Mouse (Mus musculus): Measurements from ENCODE around the gene Gpr137. TPM values are rescaled to one million over a fixed set of nuclear protein-coding genes. Genes with fewer than 3 reads are reported as not detected.
"Not testable (repeated sequence)": the region's sequence is repeated elsewhere in the genome, so short reads cannot be mapped to it uniquely, and the experiment has no call there.

The Gpr137 gene
- polyA plus RNA-seq, 1 experiment from 2014 or later = 24.7 TPM

- no peaks in the 10 kb centered on the region for H3K9me3 ChIP-seq (ENCODE audit: control insufficient read depth, low read length)
- H3K27ac ChIP-seq (replicated peaks) = 0 out of 2 replicates have a peak overlapping the region, but pooled peaks have one; percentile 18
- H3K36me3 ChIP-seq (ENCODE audit: control insufficient read depth, insufficient read depth, low read length) = peaks cover 15% of the 10 kb centered on the region
- H3K9ac ChIP-seq (ENCODE audit: low read length) = 0 out of 2 replicates have a peak overlapping the region, but pooled peaks have one; percentile 13
- peak; percentile 14 for DNase-seq (ENCODE audit: low spot score)
- H3K4me1 ChIP-seq (replicated peaks; ENCODE audit: control insufficient read depth, insufficient read depth) = no peaks in the 10 kb centered on the region
- no peaks in the 10 kb centered on the region for H3K27me3 ChIP-seq (ENCODE audit: control insufficient read depth, insufficient read depth, low read length)
- TF ChIP-seq CTCF (IDR thresholded peaks at IDR 0.05; ENCODE audit: low read depth) (no peak), EP300 (optimal IDR thresholded peaks at IDR 0.05) (no peak)
- no peak overlapping the region for H3K4me2 ChIP-seq (replicated peaks; ENCODE audit: low read depth)
- ATAC-seq (ENCODE audit: low FRiP score, low TSS enrichment) = no peak
- WGBS = 60% methylated on average over 11 of the region's 11 CpGs
- H3K4me3 ChIP-seq (ENCODE audit: low read depth, low read length) = no peak overlapping the region
Measured at GRCm38 (mm10) chr19:6913991-6914390, 28.3 kb downstream of the Gpr137 start.

- Histone ChIP-seq H3K9me3 (ENCODE audit: control insufficient read depth, low read length) (no peaks in the 10 kb centered on the region), H3K27ac (replicated peaks) (no peak overlapping the region), H3K4me3 (ENCODE audit: low read depth, low read length) (no peak overlapping the region), H3K9ac (ENCODE audit: low read length) (no peak overlapping the region), H3K4me1 (replicated peaks; ENCODE audit: control insufficient read depth, insufficient read depth) (peaks cover 3% of the 10 kb centered on the region; the same call in 1 of the 2 replicates), H3K36me3 (ENCODE audit: control insufficient read depth, insufficient read depth, low read length) (peaks cover 15% of the 10 kb centered on the region), H3K27me3 (ENCODE audit: control insufficient read depth, insufficient read depth, low read length) (no peaks in the 10 kb centered on the region), H3K4me2 (replicated peaks; ENCODE audit: low read depth) (no peak overlapping the region)
- 72% methylated on average over 6 of the region's 6 CpGs for WGBS
- DNase-seq (ENCODE audit: low spot score) (no peak), ATAC-seq (ENCODE audit: low FRiP score, low TSS enrichment) (no peak)
- TF ChIP-seq EP300 (optimal IDR thresholded peaks at IDR 0.05) = no peak
Measured at GRCm38 (mm10) chr19:6913036-6913435, 29.2 kb downstream of the Gpr137 start.

- no peak for ATAC-seq (ENCODE audit: low FRiP score, low TSS enrichment)
- H3K4me1 ChIP-seq (replicated peaks; ENCODE audit: control insufficient read depth, insufficient read depth) = peaks cover 4% of the 10 kb centered on the region; the same call in 1 of the 2 replicates
- 94% methylated on average over 15 of the region's 15 CpGs for WGBS
Measured at GRCm38 (mm10) chr19:6912205-6912970, 29.9 kb downstream of the Gpr137 start.

GRCm38 (mm10) chr19:6911101-6912074, 30.9 kb downstream of the Gpr137 start:
- H3K9me3 ChIP-seq (ENCODE audit: control insufficient read depth, low read length) = no peaks in the 10 kb centered on the region
- TF ChIP-seq EP300 (optimal IDR thresholded peaks at IDR 0.05) (no peak), CTCF (IDR thresholded peaks at IDR 0.05; ENCODE audit: low read depth) (no peak)
- peaks cover 15% of the 10 kb centered on the region for H3K36me3 ChIP-seq (ENCODE audit: control insufficient read depth, insufficient read depth, low read length)
- H3K4me2 ChIP-seq (replicated peaks; ENCODE audit: low read depth) = peak overlapping the region; percentile 25; the same call in 1 of the 2 replicates
- H3K9ac ChIP-seq (ENCODE audit: low read length) = peak overlapping the region; percentile 4; the same call in 1 of the 2 replicates
- no peak overlapping the region for H3K4me3 ChIP-seq (ENCODE audit: low read depth, low read length)
- peaks cover 4% of the 10 kb centered on the region; the same call in 1 of the 2 replicates for H3K4me1 ChIP-seq (replicated peaks; ENCODE audit: control insufficient read depth, insufficient read depth)
- DNase-seq (ENCODE audit: low spot score) (peak; percentile 18), ATAC-seq (ENCODE audit: low FRiP score, low TSS enrichment) (no peak)
- 0 out of 2 replicates have a peak overlapping the region, but pooled peaks have one; percentile 4 for H3K27ac ChIP-seq (replicated peaks)
- H3K27me3 ChIP-seq (ENCODE audit: control insufficient read depth, insufficient read depth, low read length) = no peaks in the 10 kb centered on the region
- whole genome bisulfite sequencing = 85% methylated on average over 19 of the region's 19 CpGs

More at GRCm38 (mm10) chr19:6912205-6912970, 29.9 kb downstream of the Gpr137 start:
- H3K36me3 ChIP-seq (ENCODE audit: control insufficient read depth, insufficient read depth, low read length) = peaks cover 15% of the 10 kb centered on the region
- H3K4me2 ChIP-seq (replicated peaks; ENCODE audit: low read depth) = no peak overlapping the region
- no peak overlapping the region for H3K9ac ChIP-seq (ENCODE audit: low read length)
- H3K27ac ChIP-seq (replicated peaks) = no peak overlapping the region
- no peak for TF ChIP-seq EP300 (optimal IDR thresholded peaks at IDR 0.05)
- TF ChIP-seq CTCF (IDR thresholded peaks at IDR 0.05; ENCODE audit: low read depth) = no peak
- no peak overlapping the region for H3K4me3 ChIP-seq (ENCODE audit: low read depth, low read length)
- H3K27me3 ChIP-seq (ENCODE audit: control insufficient read depth, insufficient read depth, low read length) = no peaks in the 10 kb centered on the region
- peak; percentile 16 for DNase-seq (ENCODE audit: low spot score)
- no peaks in the 10 kb centered on the region for H3K9me3 ChIP-seq (ENCODE audit: control insufficient read depth, low read length)

- not testable (repeated sequence) for H3K4me1 ChIP-seq (replicated peaks; ENCODE audit: control insufficient read depth, insufficient read depth); H3K9me3 ChIP-seq (ENCODE audit: control insufficient read depth, low read length); H3K27me3 ChIP-seq (ENCODE audit: control insufficient read depth, insufficient read depth, low read length); DNase-seq (ENCODE audit: low spot score)
- peak overlapping the region; percentile 63 for H3K4me2 ChIP-seq (replicated peaks; ENCODE audit: low read depth)
- H3K27ac ChIP-seq (replicated peaks) = peak overlapping the region; percentile 98
- H3K4me3 ChIP-seq (ENCODE audit: low read depth, low read length) = peak overlapping the region; percentile 57
- ATAC-seq (ENCODE audit: low FRiP score, low TSS enrichment) = peak; percentile 8; the same call in 1 of the 2 replicates
- WGBS = 1% methylated on average over 25 of the region's 30 CpGs
- peaks cover 22% of the 10 kb centered on the region for H3K36me3 ChIP-seq (ENCODE audit: control insufficient read depth, insufficient read depth, low read length)
- H3K9ac ChIP-seq (ENCODE audit: low read length) = peak overlapping the region; percentile 64
Measured at GRCm38 (mm10) chr19:6910306-6910705, 32.0 kb downstream of the Gpr137 start.

Data from stomach, postnatal 0 days (tissue).